Mouse (Mus musculus): ENCODE measurements around the gene Fam120a.

The Fam120a gene

GRCm38 (mm10) chr13:48967956-48968749, at the start of gene Fam120a:
TSS of gene Fam120a (minus strand) at chr13:48968017.
- peak; percentile 89 for DNase-seq (ENCODE audit: low read depth, low spot score)

DNA sequence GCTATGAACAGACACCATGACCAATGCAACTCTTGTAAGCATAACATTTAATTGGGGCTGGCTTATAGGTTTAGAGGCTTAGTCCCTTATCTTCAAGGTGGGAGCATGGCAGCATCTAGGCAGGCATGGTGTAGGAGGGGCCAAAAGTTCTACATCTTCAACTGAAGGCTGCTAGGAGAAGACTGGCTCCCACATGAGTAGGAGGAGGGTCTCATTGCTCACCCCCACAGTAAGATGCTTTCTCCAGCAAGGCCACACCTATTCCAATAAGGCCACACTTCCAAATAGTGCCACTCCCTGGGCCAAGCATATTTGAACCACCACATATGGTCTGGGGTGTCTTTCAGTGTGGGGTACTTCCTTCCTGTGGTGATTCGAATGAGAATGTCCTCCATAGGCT, 49.6 kb upstream of the Fam120a start:
- DNase-seq (ENCODE audit: low read depth, low spot score), result no peak

DNA sequence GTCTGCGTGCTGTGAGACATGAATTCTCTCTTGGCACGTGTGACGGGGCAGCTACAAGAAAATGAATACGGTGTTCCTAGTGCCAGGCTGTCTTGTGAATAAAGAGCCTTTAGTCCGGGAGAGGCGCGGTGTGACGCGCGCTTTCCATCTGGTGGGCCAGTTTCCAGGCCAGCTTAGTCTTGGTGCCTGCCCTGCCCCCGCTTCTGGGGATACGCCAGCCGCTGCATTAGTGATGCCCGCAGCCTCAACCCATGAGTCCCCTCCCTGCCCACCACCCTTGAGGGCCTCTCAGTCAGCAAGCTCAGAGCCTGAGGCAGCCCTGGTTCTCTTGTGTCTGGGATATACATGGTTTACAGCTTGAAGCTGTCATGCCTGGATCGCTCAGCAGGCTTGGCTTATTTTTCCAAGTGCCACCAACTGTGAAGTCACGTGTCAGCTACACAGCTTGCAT, 48.5 kb upstream of the Fam120a start:
- no peak for DNase-seq (ENCODE audit: low read depth, low spot score)

DNA sequence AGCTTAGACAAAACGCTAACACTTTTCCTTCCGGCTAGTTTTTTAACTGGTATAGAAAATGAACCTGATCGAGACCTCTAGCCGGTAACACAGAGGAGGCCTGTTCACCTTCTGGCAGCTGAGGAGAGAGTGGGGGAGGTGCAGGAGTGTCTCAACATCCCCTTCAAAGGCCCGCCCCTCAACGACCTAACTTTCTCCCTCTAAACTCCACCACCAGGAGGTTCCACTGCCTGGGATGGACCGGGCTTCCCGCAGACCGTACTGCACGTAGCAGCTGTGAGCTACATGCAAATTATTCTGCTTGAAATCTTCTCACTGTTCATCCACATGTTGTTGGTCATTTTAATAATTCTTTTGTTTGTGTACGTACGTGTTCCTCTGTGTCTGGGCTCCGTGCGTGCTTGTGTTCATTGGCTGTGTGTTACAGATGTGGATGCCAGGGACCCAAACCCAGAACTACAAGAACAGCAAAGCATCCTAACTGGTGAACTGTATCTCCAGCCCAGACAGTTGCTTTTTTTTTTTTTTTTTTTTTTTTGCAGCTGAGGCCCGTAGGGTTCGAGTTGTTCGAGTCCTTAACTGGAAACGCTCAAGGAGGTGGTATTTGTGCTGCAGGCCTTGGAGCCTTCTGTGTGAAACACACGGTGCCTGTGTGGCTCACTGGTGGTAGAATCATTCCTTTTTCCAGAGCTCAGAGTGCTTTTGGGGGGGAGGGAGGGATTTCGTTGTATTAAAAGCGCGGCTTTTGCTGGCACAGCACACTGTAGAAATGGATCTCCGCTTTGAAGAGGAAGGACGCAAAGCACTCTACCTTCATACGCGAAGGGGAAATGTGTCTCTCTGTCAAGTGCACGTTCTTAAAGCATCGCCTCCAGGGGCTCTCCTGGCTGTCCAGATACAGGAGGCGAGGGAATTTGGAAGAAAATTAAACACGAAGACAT, 47.8 kb upstream of the Fam120a start:
- peak; percentile 89 for DNase-seq (ENCODE audit: low read depth, low spot score)

DNA sequence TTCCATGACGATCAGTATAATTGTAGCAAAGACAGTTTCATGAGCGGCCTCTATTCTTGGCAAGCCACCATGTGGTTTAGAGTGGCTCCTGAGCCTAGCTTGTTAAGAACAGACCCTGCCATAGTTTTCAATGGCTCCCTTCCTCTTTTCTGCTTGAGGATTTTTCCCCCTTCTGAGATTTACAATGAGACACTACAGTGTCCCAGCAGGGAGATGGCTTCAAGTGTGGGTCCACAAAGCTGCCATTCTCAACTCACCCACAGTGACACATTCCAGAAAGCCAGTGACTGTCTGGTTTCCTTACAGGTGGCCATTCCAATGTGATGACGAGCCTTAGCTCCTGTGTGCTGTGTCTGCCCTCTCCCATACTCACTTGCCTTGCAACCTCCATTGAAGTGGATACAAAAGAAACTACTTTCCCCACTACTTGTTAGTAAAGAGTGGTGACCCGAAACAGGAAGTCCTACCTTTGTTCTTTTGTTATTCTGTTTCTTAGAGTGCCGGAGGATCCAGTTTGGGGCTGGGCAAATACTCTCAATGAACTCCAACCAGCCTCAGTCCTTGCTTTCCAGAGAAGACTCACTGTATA, 45.5 kb upstream of the Fam120a start:
- peak; percentile 35 for DNase-seq (ENCODE audit: low read depth, low spot score)

DNA sequence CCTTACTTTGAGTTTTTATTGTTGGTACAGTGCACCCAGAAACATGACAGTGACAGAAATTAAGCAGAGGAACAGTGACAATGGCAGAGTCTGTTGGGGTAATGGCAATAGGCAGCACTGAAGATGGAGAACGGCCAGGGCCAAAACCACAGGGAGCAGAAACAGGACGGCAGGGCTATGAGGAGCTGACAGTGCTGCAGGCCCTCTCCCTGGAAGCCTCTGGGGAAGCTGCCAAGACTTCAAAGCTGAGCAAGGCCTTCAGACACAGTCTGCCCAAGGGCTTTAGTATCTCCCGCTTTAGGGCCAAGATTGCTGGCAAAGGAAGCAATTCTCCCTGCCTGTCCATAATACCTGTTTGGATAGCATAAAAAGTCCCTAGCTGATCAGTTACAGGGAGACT, 33.9 kb upstream of the Fam120a start:
- DNase-seq (ENCODE audit: low read depth, low spot score), result no peak

DNA sequence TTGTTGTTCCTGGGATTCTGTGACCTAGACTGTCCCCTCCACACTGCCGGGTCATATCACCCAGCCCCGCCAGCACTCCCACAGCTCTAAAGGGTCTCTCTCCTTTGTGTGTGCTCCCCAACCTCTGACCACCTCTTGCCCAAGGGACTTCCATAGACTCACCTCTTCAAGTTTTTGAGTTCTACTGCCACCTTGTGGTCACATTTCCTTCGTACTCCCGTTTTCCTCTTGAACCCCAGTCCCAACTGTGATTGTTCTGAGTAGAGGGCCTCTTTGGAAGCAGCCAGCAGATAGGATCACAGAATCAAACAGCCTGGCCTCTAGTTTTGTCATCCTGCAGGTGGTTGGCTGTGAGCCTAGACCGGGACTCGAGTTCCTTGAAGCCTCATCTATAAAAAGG, 30.8 kb upstream of the Fam120a start:
- peak; percentile 73 for DNase-seq (ENCODE audit: low read depth, low spot score)

- DNase-seq (ENCODE audit: low read depth, low spot score), result no peak
Observed at GRCm38 (mm10) chr13:48996731-48997130, 28.9 kb upstream of the Fam120a start.

GRCm38 (mm10) chr13:48994903-48995302, 27.1 kb upstream of the Fam120a start:
- no peak for DNase-seq (ENCODE audit: low read depth, low spot score)

DNA sequence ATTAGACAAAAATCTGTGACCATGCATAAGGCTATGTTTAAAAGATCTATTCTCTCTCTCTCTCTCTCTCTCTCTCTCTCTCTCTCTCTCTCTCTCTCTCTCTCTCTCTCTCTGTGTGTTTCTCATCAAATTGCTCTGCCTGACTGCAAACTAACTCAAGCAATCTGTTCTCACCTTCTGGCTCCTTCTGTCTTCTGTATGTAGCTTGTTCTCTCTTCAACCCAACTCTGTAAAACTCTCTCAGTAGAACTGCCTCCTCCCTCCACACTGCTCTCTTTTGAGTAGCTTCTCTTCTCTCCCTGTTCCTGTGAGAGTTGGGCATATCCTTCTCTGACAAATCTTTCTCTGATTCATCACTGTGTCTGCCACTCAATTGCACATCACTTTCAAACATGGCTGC, 25.1 kb upstream of the Fam120a start:
- no peak for DNase-seq (ENCODE audit: low read depth, low spot score)

GRCm38 (mm10) chr13:48990138-48990537, 22.3 kb upstream of the Fam120a start:
- DNase-seq (ENCODE audit: low read depth, low spot score), result no peak

DNA sequence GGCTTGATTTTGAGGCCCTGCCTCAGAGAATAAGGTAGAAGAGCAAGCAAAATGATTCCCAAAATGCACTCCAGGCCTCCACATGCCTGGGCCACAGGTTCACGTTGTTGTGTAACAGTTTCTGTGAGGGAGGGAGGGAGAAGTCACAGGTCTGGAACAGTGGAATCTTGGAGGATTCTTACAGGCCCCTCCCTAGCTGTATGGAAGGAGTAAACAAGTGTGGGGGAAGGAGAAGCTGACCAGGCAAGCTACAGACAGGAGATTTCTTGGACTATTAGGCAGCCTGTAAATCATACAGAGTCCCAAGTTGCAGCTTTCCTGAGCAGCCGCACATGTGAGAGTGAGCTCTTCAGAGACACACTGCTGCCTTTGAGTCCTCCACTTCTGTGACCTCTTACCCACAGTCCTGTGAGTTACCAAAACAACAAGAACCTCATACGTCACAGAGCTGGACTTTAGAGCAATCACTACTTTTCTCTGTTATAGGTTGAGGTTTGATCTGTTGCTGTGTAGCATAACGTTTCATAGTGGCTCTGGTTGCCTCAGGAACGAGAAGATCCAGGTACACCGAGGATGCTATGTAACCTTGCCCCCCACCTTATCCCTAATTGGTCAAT, 14.8 kb upstream of the Fam120a start:
- DNase-seq (ENCODE audit: low read depth, low spot score), result no peak

DNA sequence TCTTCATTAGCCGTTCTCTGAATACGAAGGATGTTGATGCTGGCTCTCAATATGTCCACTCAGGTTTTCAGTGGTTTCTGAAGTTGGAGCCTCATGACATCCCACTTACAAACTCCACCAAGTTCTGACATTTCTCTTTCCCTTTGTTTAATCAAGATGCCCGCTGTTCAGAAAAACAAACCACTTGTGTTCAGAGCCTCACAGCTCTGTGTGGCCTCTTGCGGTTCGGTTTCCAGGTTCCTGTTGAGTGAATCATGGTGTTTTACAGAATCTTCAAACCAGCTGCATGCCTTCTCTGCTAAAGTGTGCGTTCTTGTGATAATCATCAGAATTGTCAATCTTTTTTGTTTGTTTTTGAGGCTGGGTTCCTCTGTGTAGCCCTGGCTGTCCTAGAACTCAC, 11.3 kb upstream of the Fam120a start:
- no peak for DNase-seq (ENCODE audit: low read depth, low spot score)

DNA sequence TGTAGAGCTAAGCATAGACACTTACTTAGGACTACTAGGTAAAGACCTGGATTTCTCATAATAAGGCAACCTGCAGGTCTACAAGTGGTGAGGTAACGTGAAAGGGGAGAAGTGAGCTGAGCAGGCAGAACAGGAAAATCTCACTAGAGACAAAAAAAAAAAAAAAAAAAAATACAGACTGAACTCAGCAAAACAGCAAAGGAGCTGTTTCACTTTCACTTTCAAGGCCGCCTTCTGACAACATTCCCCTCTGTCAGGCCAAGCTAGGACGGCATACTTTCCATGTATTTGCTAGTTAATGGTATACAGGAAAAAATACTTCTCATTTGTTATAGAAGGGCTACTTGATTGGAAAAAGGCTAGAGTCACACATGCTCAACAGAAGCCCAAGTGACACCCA, 10.0 kb upstream of the Fam120a start:
- DNase-seq (ENCODE audit: low read depth, low spot score), result peak; percentile 74

- no peak for DNase-seq (ENCODE audit: low read depth, low spot score)
Observed at GRCm38 (mm10) chr13:48974699-48975098, 6.9 kb upstream of the Fam120a start.

DNA sequence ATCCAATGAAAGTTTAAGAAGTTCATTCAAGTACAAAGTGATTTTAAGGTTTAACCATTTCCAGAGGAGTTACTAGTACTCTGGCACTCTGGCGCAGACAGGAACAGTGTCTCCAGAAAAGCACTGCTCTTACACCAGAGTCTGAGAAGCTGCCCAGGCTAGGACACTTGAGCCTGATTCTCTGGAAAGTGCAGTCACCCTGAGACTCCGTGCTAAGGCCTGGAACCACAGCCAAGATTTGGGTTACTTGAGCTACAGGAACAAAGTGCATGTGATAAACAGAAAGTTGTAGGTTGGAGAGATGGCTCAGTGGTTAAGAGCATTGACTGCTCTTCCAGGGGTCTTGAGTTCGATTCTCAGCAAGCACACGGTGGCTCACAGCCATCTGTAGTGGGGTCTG, 6.4 kb upstream of the Fam120a start:
- no peak for DNase-seq (ENCODE audit: low read depth, low spot score)

GRCm38 (mm10) chr13:48973231-48973630, 5.4 kb upstream of the Fam120a start:
- no peak for DNase-seq (ENCODE audit: low read depth, low spot score)

DNA sequence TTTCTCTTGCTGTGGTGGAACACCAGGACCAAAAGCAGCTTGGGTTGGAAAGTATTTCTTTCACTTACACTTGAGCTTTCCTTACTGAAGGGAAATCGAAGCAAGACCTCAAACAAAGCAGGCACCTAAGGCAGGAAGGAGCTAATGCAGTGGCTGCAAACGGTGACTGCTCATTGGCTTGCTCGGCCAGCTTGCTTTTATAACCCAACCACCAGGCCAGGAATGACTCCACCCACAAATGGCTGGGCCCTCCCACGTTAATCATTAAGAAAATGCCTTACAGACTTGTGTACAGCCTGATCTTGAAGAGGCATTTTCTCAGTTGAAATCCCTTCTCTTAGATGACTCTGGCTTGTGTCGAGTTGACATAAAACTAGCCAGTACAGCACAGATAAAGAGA, 3.2 kb upstream of the Fam120a start:
- peak; percentile 32 for DNase-seq (ENCODE audit: low read depth, low spot score)

DNA sequence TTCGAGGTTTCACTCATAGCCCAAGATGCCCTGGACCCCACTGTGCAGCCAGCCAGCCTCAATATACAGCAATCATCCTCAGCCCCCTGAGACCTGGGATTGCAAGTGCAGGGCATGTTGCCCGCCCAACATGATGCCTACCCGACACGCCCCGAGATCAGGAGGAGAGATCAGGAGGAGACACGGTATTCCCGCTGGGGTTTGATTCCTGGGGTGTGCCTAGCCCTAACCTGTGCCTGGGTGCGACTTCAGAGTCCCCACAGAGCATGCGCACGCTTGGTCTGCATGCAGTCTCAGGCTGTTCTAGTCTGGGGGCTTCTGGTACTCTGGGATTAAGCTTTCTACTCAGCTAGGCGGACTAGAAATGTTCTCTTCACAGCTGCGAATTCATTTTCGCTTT, 2.7 kb upstream of the Fam120a start:
- no peak for DNase-seq (ENCODE audit: low read depth, low spot score)

GRCm38 (mm10) chr13:48968750-48969088, 902 bp upstream of the Fam120a start:
- DNase-seq (ENCODE audit: low read depth, low spot score), result no peak

DNA sequence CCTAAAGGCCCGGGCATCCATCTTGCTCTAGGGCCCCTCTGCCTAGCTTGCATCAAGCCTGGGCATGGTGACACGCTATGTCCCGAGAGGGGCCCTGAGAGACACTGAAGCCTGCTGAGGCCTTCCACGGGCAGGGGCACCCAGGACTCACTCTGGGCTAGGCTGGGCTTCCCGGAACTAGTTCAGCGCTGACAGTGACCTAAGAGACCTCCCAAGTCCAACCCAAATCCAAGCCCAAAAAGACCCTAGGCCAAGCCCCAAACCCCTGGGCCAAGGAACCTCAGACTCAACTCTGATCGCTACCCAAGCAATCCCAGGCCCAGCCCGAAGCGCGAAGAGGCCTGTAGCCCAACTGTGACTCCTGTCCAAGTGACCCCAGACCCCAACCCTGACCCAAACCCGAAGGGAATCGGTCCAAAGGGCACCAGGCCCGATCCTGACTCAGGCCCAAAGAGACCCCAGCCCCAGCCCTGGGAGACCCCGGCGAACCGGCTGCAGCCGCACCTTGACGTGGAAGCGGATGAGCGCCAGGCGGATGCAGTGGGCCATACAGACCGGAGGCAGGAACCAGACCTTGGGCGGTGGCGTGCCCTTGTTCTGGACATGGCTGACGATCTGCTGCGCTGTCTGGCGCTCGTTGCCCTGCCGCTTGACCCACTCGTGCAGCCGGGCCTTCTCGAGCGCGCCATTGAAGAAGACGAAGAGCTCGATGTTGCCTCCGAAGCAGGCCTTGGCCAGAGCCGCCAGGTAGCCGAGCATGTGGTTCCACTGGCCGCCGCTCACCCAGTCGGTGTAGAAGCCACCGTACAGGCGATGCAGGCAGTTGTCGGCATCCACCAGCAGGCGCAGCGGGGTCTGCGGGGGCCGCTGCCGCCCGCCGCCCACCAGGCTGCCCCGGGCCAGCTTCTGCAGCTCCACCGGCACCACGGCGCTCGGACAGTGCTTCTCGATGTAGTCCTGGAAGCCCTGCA, 681 bp downstream of the Fam120a start:
- DNase-seq (ENCODE audit: low read depth, low spot score), result peak; percentile 73
